Mouse (Mus musculus) E14TG2a.4 (cell line): Measurements from ENCODE around the gene Idh3a.

Experiments used
- CTCF ChIP-seq: conservative IDR thresholded peaks from 2 replicates; pipeline ENCODE4 v1.5.1; 2014; ENCODE audit warnings: low read length
- POU5F1 ChIP-seq: IDR thresholded peaks from 2 replicates; pipeline ENCODE4 v1.6.1; 2014; ENCODE audit warnings: low read length, borderline replicate concordance

- TF ChIP-seq CTCF (no peak), POU5F1 (no peak)
These were observed 27.4 kb upstream of the Idh3a start for GRCm38 (mm10) chr9:54558731-54559130.
